Mouse (Mus musculus) hindbrain, embryonic 16.5 days (tissue): ENCODE measurements around the gene Hsd17b14. TPM values are rescaled to one million over a fixed set of nuclear protein-coding genes. Genes with fewer than 3 reads are reported as not detected.

ENCODE experiments used
- ATAC-seq: fragments of 200-750 bp; cut with Nextera tagmentation; 2 replicates; pipeline ENCODE4 v1.8.0; 2017; ENCODE audit warnings: moderate TSS enrichment, moderate library complexity
- H3K27ac ChIP-seq: fragments of 300-500 bp; sonication (generic); 2 replicates; pipeline ENCODE4 v1.5.1; 2014; ENCODE audit warnings: low read depth, mild to moderate bottlenecking, control low read depth, low read length, moderate library complexity
- H3K27me3 ChIP-seq: fragments of 300-500 bp; sonication (generic); replicated peaks from 2 replicates; pipeline ENCODE4 v1.6.1; 2014; ENCODE audit warnings: low read length; ENCODE audit not compliant: control insufficient read depth, insufficient read depth
- H3K36me3 ChIP-seq: fragments of 300-500 bp; sonication (generic); 2 replicates; pipeline ENCODE4 v1.6.1; 2014; ENCODE audit warnings: mild to moderate bottlenecking, low read length, moderate library complexity, mixed read lengths; ENCODE audit not compliant: control insufficient read depth, insufficient read depth
- H3K4me1 ChIP-seq: fragments of 300-500 bp; sonication (generic); 2 replicates; pipeline ENCODE4 v1.6.1; 2014; ENCODE audit warnings: low read depth, low read length; ENCODE audit not compliant: control insufficient read depth, insufficient read depth
- H3K4me2 ChIP-seq: fragments of 300-500 bp; sonication (generic); 2 replicates; pipeline ENCODE4 v1.6.1; 2014; ENCODE audit warnings: mild to moderate bottlenecking, low read length, control low read depth, moderate library complexity
- H3K4me3 ChIP-seq: fragments of 300-500 bp; sonication (generic); 2 replicates; pipeline ENCODE4 v1.5.1; 2014; ENCODE audit warnings: mild to moderate bottlenecking, low read length, control low read depth, moderate library complexity
- H3K9ac ChIP-seq: fragments of 300-500 bp; sonication (generic); 2 replicates; pipeline ENCODE4 v1.6.1; 2014; ENCODE audit warnings: low read depth, mild to moderate bottlenecking, control low read depth, low read length, moderate library complexity
- H3K9me3 ChIP-seq: fragments of 300-500 bp; sonication (generic); 2 replicates; pipeline ENCODE4 v1.6.1; 2014; ENCODE audit warnings: mild to moderate bottlenecking, low read length, moderate library complexity; ENCODE audit not compliant: control insufficient read depth
- WGBS: fragments of 180-500 bp; shearing (Covaris S2); extraction: QIAGEN DNeasy Blood & Tissue Kit; methylation state at CpG from one replicate; pipeline ENCODE4 v1.1.7; 2014; 5-methylcytosine and 5-hydroxymethylcytosine counted together
- polyA plus RNA-seq: library from polyadenylated mRNA; unstranded; fragments of >200 nt; fragmentation: Nextera tagmentation; extraction: Ambion mirVana; gene quantifications from 2 replicates; pipeline ENCODE4 v1.2.1, GENCODE M21; 2015

The Hsd17b14 gene
- polyA plus RNA-seq, 1 experiment from 2014 or later: 0.43 TPM

DNA sequence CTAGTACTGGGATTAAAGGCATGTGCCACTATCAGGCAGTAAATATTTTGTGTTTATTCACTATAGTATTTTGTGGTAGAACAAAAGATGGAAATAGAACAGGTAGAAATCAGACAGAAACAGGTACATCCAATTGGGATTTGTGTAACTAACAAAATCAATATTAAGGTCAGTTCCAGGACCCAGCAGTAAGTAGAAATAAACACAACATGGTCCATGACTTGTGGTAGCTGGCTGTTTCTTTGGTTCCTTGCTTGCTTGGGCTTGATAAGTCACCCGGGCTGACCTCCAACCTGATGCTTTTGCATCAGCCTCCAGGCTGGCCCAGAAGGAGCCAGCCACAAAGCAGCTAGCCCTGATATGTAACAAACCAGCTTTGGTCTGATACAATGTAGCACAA, 54.8 kb downstream of the Hsd17b14 start:
- no peaks in the 10 kb centered on the region for H3K36me3 ChIP-seq
- no peak overlapping the region for H3K9ac ChIP-seq
- H3K4me1 ChIP-seq: no peaks in the 10 kb centered on the region
- H3K27ac ChIP-seq: no peak overlapping the region
- no peak overlapping the region for H3K4me3 ChIP-seq
- 81% methylated on average over 1 of the region's 1 CpGs for WGBS
- H3K27me3 ChIP-seq: no peaks in the 10 kb centered on the region
- H3K9me3 ChIP-seq: no peaks in the 10 kb centered on the region
- ATAC-seq: no peak
- H3K4me2 ChIP-seq: no peak overlapping the region

DNA sequence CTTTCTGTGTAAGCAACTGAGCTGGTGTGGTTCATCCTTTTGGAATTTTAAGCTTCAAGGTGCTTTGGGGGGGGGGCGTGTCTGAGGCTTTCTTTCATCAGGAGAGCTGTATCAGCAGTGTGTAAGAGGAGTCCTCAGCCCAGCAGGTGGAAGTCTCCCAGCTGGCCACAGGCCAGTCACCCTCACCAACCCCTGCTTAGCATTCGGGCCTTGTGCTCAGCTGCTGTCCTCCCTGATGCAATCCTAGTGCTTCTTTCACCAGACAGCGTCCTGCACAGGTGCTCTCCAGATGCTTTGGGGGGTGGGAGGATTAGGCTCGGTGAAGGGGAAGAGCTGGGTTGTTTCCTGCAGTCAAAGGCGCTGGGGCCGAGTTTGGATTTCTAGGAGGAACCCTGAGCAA, 61.6 kb downstream of the Hsd17b14 start:
- Histone ChIP-seq H3K27ac (no peak overlapping the region), H3K4me3 (no peak overlapping the region), H3K27me3 (peaks cover 21% of the 10 kb centered on the region), H3K4me2 (no peak overlapping the region), H3K36me3 (no peaks in the 10 kb centered on the region), H3K9me3 (no peaks in the 10 kb centered on the region), H3K9ac (no peak overlapping the region), H3K4me1 (peaks cover 5% of the 10 kb centered on the region)
- 26% methylated on average over 6 of the region's 6 CpGs for WGBS
- no peak for ATAC-seq

DNA sequence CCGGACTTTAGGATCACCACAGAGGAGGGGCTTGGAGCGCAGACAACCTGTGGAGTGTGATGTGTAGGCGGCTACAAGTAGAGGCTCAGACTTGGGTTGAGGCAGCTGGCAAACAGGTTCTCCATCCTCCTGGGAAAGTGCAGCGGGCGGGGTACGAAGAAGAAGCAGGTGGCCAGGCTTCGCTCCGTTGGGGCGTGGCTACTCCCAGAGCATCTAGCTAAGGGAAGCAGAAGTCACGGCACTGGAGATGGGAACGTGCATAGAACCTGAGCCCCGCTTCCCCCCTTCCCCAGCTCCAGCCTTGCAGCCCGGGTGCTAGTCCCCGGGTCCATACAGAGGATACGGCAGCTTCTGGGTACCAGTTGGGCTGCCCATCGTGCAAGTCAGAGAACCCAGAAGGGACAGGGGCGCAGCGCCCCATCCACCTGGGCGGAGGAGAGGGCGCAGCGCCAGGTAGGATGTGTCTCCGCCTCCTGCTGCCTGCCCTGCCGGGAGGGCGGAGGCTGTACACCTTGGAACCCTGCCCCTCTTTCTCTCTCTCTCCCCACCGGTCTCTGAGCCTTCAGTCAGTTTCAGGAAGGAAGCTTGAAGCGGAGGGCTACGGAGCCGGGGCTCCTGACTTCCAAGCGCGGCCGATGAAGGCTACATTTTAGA, 62.5 kb downstream of the Hsd17b14 start, which contains the start of gene Fut1:
Gene Fut1 (plus strand): TSS at position 248 of the 654 bp plus-strand sequence.
- Histone ChIP-seq H3K4me2 (peak within 1 kb of the TSS; percentile 50), H3K36me3 (no peaks in the 10 kb centered on the region), H3K4me1 (peaks cover 5% of the 10 kb centered on the region), H3K27ac (no peak within 1 kb of the TSS), H3K9me3 (no peaks in the 10 kb centered on the region), H3K27me3 (peaks cover 21% of the 10 kb centered on the region), H3K4me3 (peak within 1 kb of the TSS; percentile 17; the same call in 1 of the 2 replicates), H3K9ac (peak within 1 kb of the TSS; percentile 39)
- no peak for ATAC-seq
- WGBS: 8% methylated on average over 31 of the region's 31 CpGs

Other genes starting within 250 kb of the Hsd17b14 start
- gene Trpm4, start 221.1 kb upstream of the Hsd17b14 start, polyA plus RNA-seq: 13.3 and 14.2 TPM in 2 replicates
- gene Hrc, start 219.6 kb upstream of the Hsd17b14 start, polyA plus RNA-seq: 0.28 and 0.72 TPM in 2 replicates
- 28.5 and 28.6 TPM in 2 replicates for gene Ppfia3, start 187.9 kb upstream of the Hsd17b14 start, polyA plus RNA-seq
- gene Lin7b, start 184.3 kb upstream of the Hsd17b14 start, polyA plus RNA-seq: 41.4 and 70.3 TPM in 2 replicates
- gene Snrnp70, start 159.2 kb upstream of the Hsd17b14 start, polyA plus RNA-seq: 144 and 161 TPM in 2 replicates
- gene Kcna7, start 149.2 kb upstream of the Hsd17b14 start, polyA plus RNA-seq: 0.06 TPM in 1 of 2 replicates, not detected in the other
- 0.15 and 0.27 TPM in 2 replicates for gene Ntf5, start 141.2 kb upstream of the Hsd17b14 start, polyA plus RNA-seq
- 2.0 and 2.3 TPM in 2 replicates for gene Lhb, start 134.1 kb upstream of the Hsd17b14 start, polyA plus RNA-seq
- gene Gys1, start 120.0 kb upstream of the Hsd17b14 start, polyA plus RNA-seq: 25.5 and 28.7 TPM in 2 replicates
- gene Ruvbl2, start 116.8 kb upstream of the Hsd17b14 start, polyA plus RNA-seq: 94.3 and 108 TPM in 2 replicates
- gene Ftl1, start 95.0 kb upstream of the Hsd17b14 start, polyA plus RNA-seq: 5,303 and 5,527 TPM in 2 replicates
- gene Bax, start 88.0 kb upstream of the Hsd17b14 start, polyA plus RNA-seq: 226 and 242 TPM in 2 replicates
- gene Tulp2, start 73.0 kb upstream of the Hsd17b14 start, polyA plus RNA-seq: 0.20 and 0.30 TPM in 2 replicates
- not detected in 2 replicates for gene Gm45808, start 68.1 kb upstream of the Hsd17b14 start, polyA plus RNA-seq
- 4.0 and 4.3 TPM in 2 replicates for gene Dhdh, start 66.1 kb upstream of the Hsd17b14 start, polyA plus RNA-seq
- gene Nucb1, start 44.5 kb upstream of the Hsd17b14 start, polyA plus RNA-seq: 141 and 151 TPM in 2 replicates
- gene Ppp1r15a, start 28.6 kb upstream of the Hsd17b14 start, polyA plus RNA-seq: 17.5 and 18.2 TPM in 2 replicates
- gene Plekha4, start 28.6 kb upstream of the Hsd17b14 start, polyA plus RNA-seq: 2.2 and 3.1 TPM in 2 replicates
- gene Bcat2, start 15.3 kb downstream of the Hsd17b14 start, polyA plus RNA-seq: 22.7 and 27.0 TPM in 2 replicates
- not detected in 2 replicates for gene Fgf21, start 60.6 kb downstream of the Hsd17b14 start, polyA plus RNA-seq
- not detected in 2 replicates for gene Fut1, start 62.4 kb downstream of the Hsd17b14 start, polyA plus RNA-seq
- gene Izumo1, start 66.9 kb downstream of the Hsd17b14 start, polyA plus RNA-seq: not detected in 2 replicates
- 16.7 and 17.5 TPM in 2 replicates for gene Rasip1, start 72.6 kb downstream of the Hsd17b14 start, polyA plus RNA-seq
- 2.9 and 5.2 TPM in 2 replicates for gene Mamstr, start 85.1 kb downstream of the Hsd17b14 start, polyA plus RNA-seq
- gene Fut2, start 111.5 kb downstream of the Hsd17b14 start, polyA plus RNA-seq: 0.09 and 0.19 TPM in 2 replicates
- gene Ntn5, start 129.1 kb downstream of the Hsd17b14 start, polyA plus RNA-seq: 0.84 and 0.94 TPM in 2 replicates
- gene Sec1, start 139.5 kb downstream of the Hsd17b14 start, polyA plus RNA-seq: 0.43 and 0.45 TPM in 2 replicates
- gene Car11, start 144.9 kb downstream of the Hsd17b14 start, polyA plus RNA-seq: 63.8 and 68.2 TPM in 2 replicates
- 3.2 and 3.3 TPM in 2 replicates for gene Dbp, start 150.2 kb downstream of the Hsd17b14 start, polyA plus RNA-seq
- 508 and 537 TPM in 2 replicates for gene Rpl18, start 160.6 kb downstream of the Hsd17b14 start, polyA plus RNA-seq
- gene Sphk2, start 163.1 kb downstream of the Hsd17b14 start, polyA plus RNA-seq: 23.9 and 28.3 TPM in 2 replicates
- 0.37 and 0.44 TPM in 2 replicates for gene Fam83e, start 166.3 kb downstream of the Hsd17b14 start, polyA plus RNA-seq
- gene Spaca4, start 170.9 kb downstream of the Hsd17b14 start, polyA plus RNA-seq: not detected in 2 replicates
- gene Lmtk3, start 228.8 kb downstream of the Hsd17b14 start, polyA plus RNA-seq: 17.2 and 21.3 TPM in 2 replicates
- 5.1 and 6.6 TPM in 2 replicates for gene Sult2b1, start 229.8 kb downstream of the Hsd17b14 start, polyA plus RNA-seq